Mouse (Mus musculus): Measurements from ENCODE around the gene Gm6588. TPM values are rescaled to one million over a fixed set of nuclear protein-coding genes. Genes with fewer than 3 reads are reported as not detected.
"Not testable (repeated sequence)": the region's sequence is repeated elsewhere in the genome, so short reads cannot be mapped to it uniquely, and the experiment has no call there.

The Gm6588 gene
- polyA plus RNA-seq (2012; rRNA removed), result not detected in 2 replicates

DNA sequence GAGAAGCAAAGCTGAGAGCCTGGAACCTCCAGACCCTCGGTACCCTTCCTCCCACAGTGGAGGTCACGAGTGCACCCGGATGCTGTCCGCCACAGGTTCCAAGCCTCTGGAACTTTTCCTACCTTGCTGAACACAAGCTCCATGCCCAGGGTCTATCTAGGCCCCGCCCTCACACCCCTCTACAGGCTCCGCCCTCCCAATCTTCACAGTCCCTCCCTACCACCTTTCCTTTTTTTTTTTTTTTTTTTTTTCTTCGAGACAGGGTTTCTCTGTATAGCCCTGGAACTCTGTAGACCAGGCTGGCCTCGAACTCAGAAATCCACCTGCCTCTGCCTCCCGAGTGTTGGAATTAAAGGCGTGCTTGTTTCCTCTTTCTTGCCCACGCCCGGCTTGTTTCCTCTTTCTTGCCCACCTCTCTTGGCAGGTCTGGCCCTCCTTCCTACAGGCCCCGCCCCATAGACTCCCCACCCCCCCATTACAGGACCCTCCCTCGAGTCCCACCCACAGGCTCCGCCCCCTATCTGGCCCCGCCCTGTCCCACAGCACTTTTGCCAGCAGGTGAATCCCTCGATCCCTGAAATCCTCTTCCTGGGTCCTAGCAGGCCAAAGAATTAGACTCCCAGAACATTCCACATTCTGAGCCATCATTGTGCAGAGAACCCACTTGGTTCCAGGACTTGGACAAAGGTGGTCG lies at the start of gene Gm6588:
Gene Gm6588 (plus strand): TSS at position 680 of the 694 bp plus-strand sequence.
- no peak for DNase-seq (ENCODE audit: low read depth)
- TF ChIP-seq POLR2A (IDR thresholded peaks at IDR 0.05; ENCODE audit: borderline replicate concordance, extremely low read depth, insufficient read depth, insufficient read length, poor library complexity, severe bottlenecking) (no peak), CTCF (IDR thresholded peaks at IDR 0.05; ENCODE audit: borderline replicate concordance, extremely low read depth, insufficient read depth, insufficient read length) (no peak)

DNA sequence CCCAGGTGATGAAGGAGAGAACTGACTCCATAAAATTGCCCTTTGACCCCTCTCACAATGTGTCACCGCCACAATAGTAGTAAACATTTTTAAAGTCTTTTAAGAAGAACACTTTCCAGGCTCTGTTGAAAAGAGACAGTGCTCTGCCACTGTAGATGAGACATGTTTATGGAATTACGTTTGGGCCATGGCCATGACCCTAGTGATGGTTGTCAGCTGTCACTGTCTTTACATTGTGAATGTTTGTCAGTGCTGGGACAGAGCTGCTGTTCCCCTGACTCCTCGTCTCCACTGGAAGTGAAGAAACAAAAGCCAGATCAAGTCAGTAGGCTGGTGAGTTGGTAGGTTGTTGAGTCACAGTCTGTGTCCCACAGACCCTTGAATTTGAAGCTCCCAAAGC lies 46.8 kb upstream of the Gm6588 start:
- TF ChIP-seq CTCF (IDR thresholded peaks at IDR 0.05; ENCODE audit: borderline replicate concordance, extremely low read depth, insufficient read depth, insufficient read length) (no peak), POLR2A (IDR thresholded peaks at IDR 0.05; ENCODE audit: borderline replicate concordance, extremely low read depth, insufficient read depth, insufficient read length, poor library complexity, severe bottlenecking) (no peak)
- DNase-seq (ENCODE audit: low read depth), result no peak

DNA sequence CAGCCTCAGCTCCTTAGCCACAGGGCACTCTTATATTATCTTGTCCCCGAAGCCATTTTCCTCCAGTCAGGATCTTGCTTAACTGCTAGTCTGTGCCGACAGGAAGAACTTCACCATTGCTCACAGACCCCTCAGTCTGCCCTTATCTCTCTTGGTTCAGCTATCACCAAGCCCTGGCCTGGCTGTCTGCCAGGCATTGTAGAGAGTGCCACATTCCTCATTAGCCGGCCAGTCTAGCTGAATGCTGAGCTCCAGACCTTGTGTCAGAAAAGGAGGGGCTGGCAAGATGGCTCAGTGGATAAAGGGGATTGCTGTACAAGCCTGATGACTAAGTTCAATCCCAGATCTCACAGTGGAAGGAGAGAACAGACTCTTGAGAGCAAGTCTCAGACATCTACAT lies 43.2 kb upstream of the Gm6588 start:
- no peak for DNase-seq (ENCODE audit: low read depth)
- TF ChIP-seq CTCF (IDR thresholded peaks at IDR 0.05; ENCODE audit: borderline replicate concordance, extremely low read depth, insufficient read depth, insufficient read length) (no peak), POLR2A (IDR thresholded peaks at IDR 0.05; ENCODE audit: borderline replicate concordance, extremely low read depth, insufficient read depth, insufficient read length, poor library complexity, severe bottlenecking) (no peak)

DNA sequence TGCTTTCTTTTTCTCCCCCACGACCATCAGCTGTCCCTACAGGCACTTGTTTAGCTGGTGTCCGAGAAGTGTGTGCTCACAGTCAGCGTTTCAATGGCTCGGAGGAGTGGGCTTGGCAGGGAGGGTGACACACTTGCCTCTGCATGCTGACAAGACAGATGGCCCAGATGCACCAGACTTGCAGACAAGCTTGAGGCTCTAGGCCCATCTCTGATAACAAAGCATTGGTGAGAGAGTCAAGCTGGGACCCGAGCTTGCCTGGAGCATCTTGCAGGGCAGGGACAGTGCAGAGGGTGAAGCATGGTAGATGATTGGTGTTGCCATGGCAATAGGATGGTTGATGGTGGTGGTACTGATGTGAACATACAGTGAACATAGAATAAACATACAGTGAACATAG lies 40.0 kb upstream of the Gm6588 start:
- TF ChIP-seq CTCF (IDR thresholded peaks at IDR 0.05; ENCODE audit: borderline replicate concordance, extremely low read depth, insufficient read depth, insufficient read length) (no peak), POLR2A (IDR thresholded peaks at IDR 0.05; ENCODE audit: borderline replicate concordance, extremely low read depth, insufficient read depth, insufficient read length, poor library complexity, severe bottlenecking) (no peak)
- DNase-seq (ENCODE audit: low read depth), result no peak

DNA sequence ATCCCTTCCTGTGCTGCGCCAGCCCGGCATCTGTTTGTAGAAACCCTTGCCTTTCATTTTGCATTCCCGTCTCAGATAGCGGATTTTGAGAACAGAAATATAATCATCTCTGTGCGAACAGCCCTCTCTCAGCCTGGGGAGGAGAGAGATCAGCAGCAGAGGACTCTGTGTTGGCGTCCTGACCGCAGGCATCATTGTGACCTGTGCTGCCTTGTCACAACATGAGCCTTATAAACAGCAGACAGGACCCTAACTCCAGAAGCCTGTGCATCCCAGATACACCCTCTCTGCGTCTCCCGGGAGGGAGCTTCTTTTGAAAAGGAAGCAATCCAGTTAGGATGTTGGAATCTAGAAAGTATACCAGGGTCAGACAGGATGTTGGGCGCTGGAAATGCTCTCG lies 38.2 kb upstream of the Gm6588 start:
- no peak for DNase-seq (ENCODE audit: low read depth)
- TF ChIP-seq POLR2A (IDR thresholded peaks at IDR 0.05; ENCODE audit: borderline replicate concordance, extremely low read depth, insufficient read depth, insufficient read length, poor library complexity, severe bottlenecking) (no peak), CTCF (IDR thresholded peaks at IDR 0.05; ENCODE audit: borderline replicate concordance, extremely low read depth, insufficient read depth, insufficient read length) (no peak)

DNA sequence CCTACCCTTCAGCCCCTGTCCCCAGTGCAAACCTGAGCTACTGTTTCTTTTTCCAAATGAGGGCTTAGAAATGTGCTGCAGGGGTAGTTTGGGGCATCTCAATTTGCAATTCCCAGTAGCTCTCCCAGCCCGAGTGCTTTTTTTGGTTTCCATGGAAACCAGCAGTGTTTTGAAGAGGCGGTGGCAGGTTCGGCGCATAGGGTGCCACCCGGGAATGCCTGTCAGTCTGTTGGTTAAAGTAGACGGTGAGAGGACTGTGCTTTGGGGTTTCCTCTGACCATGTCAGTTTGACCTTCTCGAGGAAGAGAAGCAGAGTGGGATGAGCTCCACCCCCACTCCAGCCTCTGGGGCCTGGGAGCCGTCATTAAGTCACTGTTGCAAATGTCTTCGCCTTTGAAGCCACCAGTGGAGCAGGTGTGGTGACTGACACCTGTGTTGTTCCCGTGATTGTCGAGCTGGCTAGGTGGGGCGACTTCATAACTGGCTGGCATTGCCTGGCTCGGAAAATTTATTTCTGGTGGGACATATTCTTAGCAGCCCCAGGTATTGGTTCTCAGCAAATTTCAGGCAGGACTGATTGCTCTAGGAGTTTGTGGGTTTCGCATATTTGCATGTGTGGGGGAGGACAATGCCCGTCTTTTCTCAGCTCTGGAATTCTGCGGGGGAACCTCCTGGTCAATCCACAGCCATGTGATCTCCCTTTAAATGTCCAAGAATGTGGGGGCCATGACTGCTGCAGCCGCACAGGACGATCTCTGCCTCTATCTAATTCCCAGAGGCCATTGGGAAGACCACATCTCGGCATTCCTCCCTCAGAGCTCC lies 37.5 kb upstream of the Gm6588 start:
- peak; percentile 93 for DNase-seq (ENCODE audit: low read depth)
- no peak for TF ChIP-seq CTCF (IDR thresholded peaks at IDR 0.05; ENCODE audit: borderline replicate concordance, extremely low read depth, insufficient read depth, insufficient read length)
- no peak for TF ChIP-seq POLR2A (IDR thresholded peaks at IDR 0.05; ENCODE audit: borderline replicate concordance, extremely low read depth, insufficient read depth, insufficient read length, poor library complexity, severe bottlenecking)

GRCm38 (mm10) chr5:112412781-112413180 lies 36.4 kb upstream of the Gm6588 start:
- DNase-seq (ENCODE audit: low read depth), result not testable (repeated sequence)

GRCm38 (mm10) chr5:112416673-112417072 lies 32.6 kb upstream of the Gm6588 start:
- TF ChIP-seq CTCF (IDR thresholded peaks at IDR 0.05; ENCODE audit: borderline replicate concordance, extremely low read depth, insufficient read depth, insufficient read length) (no peak), POLR2A (IDR thresholded peaks at IDR 0.05; ENCODE audit: borderline replicate concordance, extremely low read depth, insufficient read depth, insufficient read length, poor library complexity, severe bottlenecking) (no peak)
- peak; percentile 81 for DNase-seq (ENCODE audit: low read depth)

DNA sequence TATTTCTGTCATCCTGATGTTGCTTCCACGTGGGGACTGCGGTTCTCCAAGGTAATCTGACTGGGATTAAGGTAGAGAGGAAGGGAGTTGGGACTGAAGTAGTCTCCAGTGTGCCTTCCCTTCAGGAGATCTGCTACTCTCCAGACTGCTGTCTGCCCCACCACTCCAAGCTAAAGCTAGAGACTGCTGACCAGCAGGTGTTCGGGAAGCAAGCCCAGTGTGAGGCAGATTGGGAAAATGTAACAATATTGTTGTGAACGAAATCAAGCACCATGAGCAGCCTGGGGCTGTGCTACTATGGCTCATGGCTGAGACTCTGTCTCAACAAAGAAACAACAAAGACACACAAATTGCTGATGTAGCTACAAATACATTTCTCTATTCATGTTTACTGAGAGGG lies 31.2 kb upstream of the Gm6588 start:
- DNase-seq (ENCODE audit: low read depth), result peak; percentile 23

DNA sequence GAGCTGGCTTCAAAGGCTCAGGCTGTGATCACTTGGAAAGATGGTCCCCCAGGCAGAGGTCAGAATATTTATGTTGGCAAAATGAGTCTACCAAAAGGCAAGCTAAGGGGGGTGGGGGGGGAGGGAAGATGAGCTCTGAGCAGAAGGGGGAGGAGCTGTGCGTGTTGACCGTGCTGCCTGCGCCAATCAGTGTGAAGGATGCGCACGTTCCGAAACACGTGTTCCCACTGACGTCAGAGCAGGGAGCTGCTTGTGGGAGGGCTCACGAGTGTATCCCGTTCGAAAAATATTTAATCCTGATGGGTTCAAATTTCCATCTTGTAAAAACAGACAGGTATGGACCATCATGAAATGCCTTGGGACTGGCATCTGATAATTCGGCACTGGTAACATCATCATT lies 29.7 kb upstream of the Gm6588 start:
- peak; percentile 60 for DNase-seq (ENCODE audit: low read depth)
- TF ChIP-seq POLR2A (IDR thresholded peaks at IDR 0.05; ENCODE audit: borderline replicate concordance, extremely low read depth, insufficient read depth, insufficient read length, poor library complexity, severe bottlenecking), result no peak
- no peak for TF ChIP-seq CTCF (IDR thresholded peaks at IDR 0.05; ENCODE audit: borderline replicate concordance, extremely low read depth, insufficient read depth, insufficient read length)

More for the DNA sequence above, 31.2 kb upstream of the Gm6588 start:
- no peak for TF ChIP-seq CTCF (IDR thresholded peaks at IDR 0.05; ENCODE audit: borderline replicate concordance, extremely low read depth, insufficient read depth, insufficient read length)
- no peak for TF ChIP-seq POLR2A (IDR thresholded peaks at IDR 0.05; ENCODE audit: borderline replicate concordance, extremely low read depth, insufficient read depth, insufficient read length, poor library complexity, severe bottlenecking)

DNA sequence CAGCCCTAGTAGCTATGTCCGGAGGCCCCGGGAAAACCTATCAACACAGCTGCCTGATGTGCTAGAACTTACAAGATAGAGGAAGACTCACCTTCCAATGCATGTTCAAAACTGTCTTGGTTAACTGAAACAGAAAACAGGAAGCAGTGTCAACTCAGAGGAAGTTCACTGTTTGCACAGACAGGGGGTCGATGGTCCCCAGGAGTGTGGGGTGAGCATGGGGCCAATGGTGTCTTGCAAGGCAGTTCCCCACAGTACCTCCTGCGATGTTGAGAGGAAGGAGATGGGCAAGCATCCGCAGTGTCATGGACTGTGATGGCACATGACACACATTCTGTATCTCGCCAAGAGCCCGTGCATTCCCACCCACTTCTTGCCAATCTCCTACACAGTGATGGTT lies 22.6 kb upstream of the Gm6588 start:
- TF ChIP-seq POLR2A (IDR thresholded peaks at IDR 0.05; ENCODE audit: borderline replicate concordance, extremely low read depth, insufficient read depth, insufficient read length, poor library complexity, severe bottlenecking), result no peak
- TF ChIP-seq CTCF (IDR thresholded peaks at IDR 0.05; ENCODE audit: borderline replicate concordance, extremely low read depth, insufficient read depth, insufficient read length), result no peak
- DNase-seq (ENCODE audit: low read depth), result no peak

GRCm38 (mm10) chr5:112427283-112427682 lies 21.9 kb upstream of the Gm6588 start:
- DNase-seq (ENCODE audit: low read depth), result peak; percentile 70
- TF ChIP-seq POLR2A (IDR thresholded peaks at IDR 0.05; ENCODE audit: borderline replicate concordance, extremely low read depth, insufficient read depth, insufficient read length, poor library complexity, severe bottlenecking) (no peak), CTCF (IDR thresholded peaks at IDR 0.05; ENCODE audit: borderline replicate concordance, extremely low read depth, insufficient read depth, insufficient read length) (peak; percentile 83)

All from brain, embryonic 14.5 days (tissue).